Mouse (Mus musculus): ENCODE results near the gene H2-Eb1. TPM values are rescaled to one million over a fixed set of nuclear protein-coding genes. Genes with fewer than 3 reads are reported as not detected.

H2-Eb1 gene
- total RNA-seq, 4 experiments from 2014 or later = 2.6 to 6.3 (median 3.7) TPM

Other genes with a start within 250 kb of the H2-Eb1 start
- not detected for gene H2-Oa, start 213.5 kb upstream of the H2-Eb1 start, total RNA-seq (2022)
- gene H2-DMa, start 186.3 kb upstream of the H2-Eb1 start, total RNA-seq (2022) = 1 to 10 TPM; 3.0 to 4.6 (median 4.0) TPM
- 10 to 100 TPM; 67.9 to 73.8 (median 69.8) TPM for gene Brd2, start 183.2 kb upstream of the H2-Eb1 start, total RNA-seq (2022)
- under 1 TPM in 2 of 4 experiments, not detected in 2; 0.40 to 0.61 TPM for gene H2-DMb2, start 162.6 kb upstream of the H2-Eb1 start, total RNA-seq (2022)
- gene H2-DMb1, start 152.8 kb upstream of the H2-Eb1 start, total RNA-seq (2022) = under 1 TPM in 2 of 4 experiments, not detected in 2; 0.19 to 0.81 TPM
- 1 to 10 TPM in 3 of 4 experiments, under 1 TPM in 1; 0.82 to 1.3 (median 1.2) TPM for gene Tap1, start 118.3 kb upstream of the H2-Eb1 start, total RNA-seq (2022)
- gene Psmb9, start 118.1 kb upstream of the H2-Eb1 start, total RNA-seq (2022) = 1 to 10 TPM; 1.4 to 2.1 (median 1.7) TPM
- gene Psmb8, start 108.1 kb upstream of the H2-Eb1 start, total RNA-seq (2022) = 1 to 10 TPM; 2.1 to 4.3 (median 3.4) TPM
- 1 to 10 TPM; 5.1 to 7.6 (median 6.7) TPM for gene Tap2, start 102.3 kb upstream of the H2-Eb1 start, total RNA-seq (2022)
- gene H2-Ob, start 67.0 kb upstream of the H2-Eb1 start, total RNA-seq (2022) = under 1 TPM in 1 of 4 experiments, not detected in 3; 0.10 TPM
- 1 to 10 TPM; 2.3 to 4.7 (median 3.9) TPM for gene H2-Ab1, start 48.2 kb upstream of the H2-Eb1 start, total RNA-seq (2022)
- 1 to 10 TPM; 3.1 to 4.1 (median 3.5) TPM for gene H2-Aa, start 18.0 kb upstream of the H2-Eb1 start, total RNA-seq (2022)
- not detected for gene H2-Eb2, start 19.8 kb downstream of the H2-Eb1 start, total RNA-seq (2022)
- under 1 TPM in 2 of 4 experiments, not detected in 2; 0.35 to 0.47 TPM for gene Btnl2, start 49.0 kb downstream of the H2-Eb1 start, total RNA-seq (2022)
- gene Btnl1, start 71.3 kb downstream of the H2-Eb1 start, total RNA-seq (2022) = not detected
- gene BC051142, start 93.0 kb downstream of the H2-Eb1 start, total RNA-seq (2022) = not detected
- gene Btnl4, start 171.5 kb downstream of the H2-Eb1 start, total RNA-seq (2022) = not detected
- gene Btnl6, start 211.5 kb downstream of the H2-Eb1 start, total RNA-seq (2022) = not detected

All from gastrocnemius, adult 8-10 months (tissue).